Mouse (Mus musculus) liver, adult 2 months (tissue): ENCODE data around the gene Dnah3.

ENCODE experiments used
- CTCF ChIP-seq: fragments of 200-500 bp; IDR thresholded peaks from 2 replicates; pipeline ENCODE4 v1.5.1; 2011; ENCODE audit warnings: low read depth, low read length, control low read depth
- POLR2A ChIP-seq: fragments of 200-500 bp; IDR thresholded peaks from 2 replicates; pipeline ENCODE4 v1.6.1; 2011; ENCODE audit warnings: low read length, control low read depth; ENCODE audit not compliant: insufficient read depth; ENCODE audit errors: extremely low read depth

DNA sequence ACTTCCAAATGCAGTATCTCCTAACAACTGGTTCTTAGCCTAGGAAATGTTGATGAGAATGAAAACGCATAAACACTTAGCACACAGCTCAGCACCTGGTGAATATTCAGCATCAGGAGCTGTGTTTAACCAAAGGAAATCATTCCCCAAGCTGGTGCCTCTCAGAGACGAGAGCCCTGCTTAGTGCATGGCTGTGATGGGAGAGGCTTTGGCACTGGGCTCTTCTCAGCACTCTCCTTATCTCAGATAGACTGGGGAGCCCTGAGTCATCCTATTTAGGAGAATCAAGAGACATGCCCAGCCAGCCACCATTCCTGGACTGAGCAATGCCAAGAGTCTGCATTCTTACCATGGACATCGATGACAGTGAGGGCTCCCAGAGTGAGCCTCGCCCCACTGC, 60.1 kb downstream of the Dnah3 start:
- no peak for TF ChIP-seq POLR2A
- TF ChIP-seq CTCF: no peak
